Mouse (Mus musculus) midbrain, embryonic 13.5 days (tissue): ENCODE measurements at regions not wholly inside any gene's neighbourhood (a gene's known extent, or its start where the extent isn't known, plus 50 kb on each side); places are given as distances from the start of the nearest gene placed in this dataset.

ENCODE experiments used
- ATAC-seq: fragments of 200-750 bp; cut with Nextera tagmentation; 2 replicates; pipeline ENCODE4 v1.8.0; 2017; ENCODE audit warnings: mild to moderate bottlenecking, moderate TSS enrichment, moderate library complexity
- H3K27ac ChIP-seq: fragments of 300-500 bp; sonication (generic); 2 replicates; pipeline ENCODE4 v1.5.1; 2015; ENCODE audit warnings: inconsistent platforms, mild to moderate bottlenecking, moderate library complexity
- H3K27me3 ChIP-seq: fragments of 300-500 bp; sonication (generic); 2 replicates; pipeline ENCODE4 v1.6.1; 2015; ENCODE audit warnings: mild to moderate bottlenecking, inconsistent platforms
- H3K36me3 ChIP-seq: fragments of 300-500 bp; sonication (generic); 2 replicates; pipeline ENCODE4 v1.6.1; 2015; ENCODE audit warnings: mild to moderate bottlenecking, inconsistent platforms
- H3K4me1 ChIP-seq: fragments of 300-500 bp; sonication (generic); replicated peaks from 2 replicates; pipeline ENCODE4 v1.6.1; 2015; ENCODE audit warnings: inconsistent platforms
- H3K4me2 ChIP-seq: fragments of 300-500 bp; sonication (generic); replicated peaks from 2 replicates; pipeline ENCODE4 v1.6.1; 2015; ENCODE audit warnings: moderate library complexity, mild to moderate bottlenecking, inconsistent platforms
- H3K4me3 ChIP-seq: fragments of 300-500 bp; sonication (generic); replicated peaks from 2 replicates; pipeline ENCODE4 v1.5.1; 2015; ENCODE audit warnings: mild to moderate bottlenecking, inconsistent platforms
- H3K9ac ChIP-seq: fragments of 300-500 bp; sonication (generic); replicated peaks from 2 replicates; pipeline ENCODE4 v1.6.1; 2015; ENCODE audit warnings: mild to moderate bottlenecking, inconsistent platforms
- H3K9me3 ChIP-seq: fragments of 300-500 bp; sonication (generic); 2 replicates; pipeline ENCODE4 v1.6.1; 2016; ENCODE audit warnings: mild to moderate bottlenecking, inconsistent platforms
- WGBS: fragments of 180-500 bp; shearing (Covaris S2); methylation state at CpG from one replicate; pipeline ENCODE4 v1.1.7; 2015; 5-methylcytosine and 5-hydroxymethylcytosine counted together

DNA sequence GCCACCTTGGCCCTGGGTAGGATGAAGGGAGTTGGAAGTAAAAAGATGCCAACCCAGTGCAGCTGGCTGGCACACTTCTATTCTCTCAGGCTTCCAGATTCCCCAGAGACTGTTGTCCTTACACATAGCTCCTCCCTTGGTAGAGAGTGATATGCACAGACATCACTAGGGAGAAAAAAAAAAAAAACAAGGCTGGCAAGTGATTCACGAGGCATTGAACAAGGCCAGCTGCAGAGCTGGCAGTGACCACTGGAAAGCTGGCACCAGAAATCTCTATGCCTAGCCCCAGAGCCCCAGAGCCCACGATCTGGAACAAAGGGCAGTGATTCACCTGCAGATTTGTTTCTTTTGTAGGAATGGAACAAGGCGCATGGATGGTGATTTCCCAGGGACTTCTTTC, 249.7 kb downstream of the H2al1j start:
- ATAC-seq = no peak
- Histone ChIP-seq H3K9ac (no peak overlapping the region), H3K27ac (no peak overlapping the region), H3K4me1 (no peaks in the 10 kb centered on the region), H3K27me3 (no peaks in the 10 kb centered on the region; the same call in 1 of the 2 replicates), H3K36me3 (no peaks in the 10 kb centered on the region), H3K4me2 (no peak overlapping the region), H3K4me3 (no peak overlapping the region), H3K9me3 (no peaks in the 10 kb centered on the region)
- 76% methylated on average over 3 of the region's 3 CpGs for WGBS

DNA sequence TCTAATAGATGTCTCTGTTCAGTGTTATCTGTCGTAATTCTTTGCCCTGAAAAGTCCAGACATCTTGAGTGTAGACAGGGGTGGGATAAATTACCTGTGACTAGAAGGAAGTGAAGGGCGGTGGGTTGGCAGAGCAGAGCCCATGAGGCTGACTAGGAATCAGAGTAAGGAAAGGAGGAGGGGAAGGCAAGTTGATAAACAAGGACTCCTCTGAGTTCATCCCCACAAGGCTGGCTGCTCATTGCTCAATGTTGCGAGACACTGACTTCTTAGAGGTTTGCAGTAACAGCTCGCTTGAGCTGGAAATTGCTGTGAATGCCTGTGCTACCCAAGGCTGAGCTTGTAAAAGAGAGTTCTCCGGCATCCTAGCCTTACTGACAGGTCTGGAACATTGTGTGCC, 257.7 kb downstream of the H2al1j start:
- ATAC-seq = no peak
- WGBS = 68% methylated on average over 5 of the region's 5 CpGs
- H3K4me3 ChIP-seq = no peak overlapping the region
- H3K27me3 ChIP-seq = peaks cover 9% of the 10 kb centered on the region; the same call in 1 of the 2 replicates
- H3K27ac ChIP-seq = no peak overlapping the region
- H3K4me2 ChIP-seq = no peak overlapping the region
- H3K9me3 ChIP-seq = no peaks in the 10 kb centered on the region
- H3K36me3 ChIP-seq = no peaks in the 10 kb centered on the region
- H3K9ac ChIP-seq = no peak overlapping the region
- no peaks in the 10 kb centered on the region for H3K4me1 ChIP-seq

DNA sequence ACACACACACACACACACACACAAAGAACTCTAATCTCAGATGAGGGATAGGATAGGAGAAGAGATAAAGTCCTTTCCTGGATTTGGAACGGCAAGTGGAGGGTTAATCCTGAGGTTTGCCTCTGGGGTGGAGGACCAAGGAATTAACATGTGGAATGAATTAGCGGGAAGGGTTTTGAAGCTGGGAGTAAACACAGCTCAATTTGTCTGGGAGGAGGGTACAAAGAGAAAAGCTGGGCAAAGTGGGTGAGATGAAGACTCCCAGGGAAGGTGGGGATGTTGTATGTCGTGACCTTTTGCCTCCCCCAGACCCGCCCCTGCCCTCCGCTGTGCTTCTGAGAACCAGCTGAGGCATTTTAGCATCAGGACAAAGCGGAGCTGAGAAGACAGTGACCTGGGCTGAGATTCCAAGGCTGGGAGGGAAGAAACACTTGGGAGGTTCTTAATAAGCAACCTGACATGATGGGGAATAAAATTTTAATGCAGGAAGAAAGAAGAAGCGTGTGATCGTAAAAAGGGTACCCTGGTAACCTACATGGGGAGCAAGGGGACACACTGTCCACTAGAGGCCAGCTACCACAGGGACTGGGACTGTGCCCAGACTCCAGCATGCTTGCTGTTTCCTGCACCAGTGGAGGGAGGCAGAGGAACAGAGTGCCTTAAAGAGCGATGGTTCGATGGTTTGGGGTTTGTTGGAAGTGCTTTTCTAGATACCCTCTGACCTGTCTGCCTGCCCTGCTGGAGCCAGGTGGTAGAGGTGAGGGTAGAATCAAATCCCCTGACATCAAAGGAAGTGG, 264.0 kb downstream of the H2al1j start:
- Histone ChIP-seq H3K9me3 (no peaks in the 10 kb centered on the region), H3K4me3 (no peak overlapping the region), H3K9ac (no peak overlapping the region), H3K4me1 (peaks cover 6% of the 10 kb centered on the region; the same call in 1 of the 2 replicates), H3K27me3 (peaks cover 13% of the 10 kb centered on the region; the same call in 1 of the 2 replicates), H3K27ac (no peak overlapping the region), H3K4me2 (0 out of 2 replicates have a peak overlapping the region, but pooled peaks have one; percentile 3), H3K36me3 (no peaks in the 10 kb centered on the region)
- peak; percentile 20; the same call in 1 of the 2 replicates for ATAC-seq
- 32% methylated on average over 10 of the region's 10 CpGs for WGBS

- Histone ChIP-seq H3K27me3 (peaks cover 4% of the 10 kb centered on the region; the same call in 1 of the 2 replicates), H3K4me1 (peaks cover 6% of the 10 kb centered on the region; the same call in 1 of the 2 replicates), H3K4me3 (no peak overlapping the region), H3K9me3 (no peaks in the 10 kb centered on the region), H3K4me2 (no peak overlapping the region), H3K9ac (no peak overlapping the region), H3K27ac (no peak overlapping the region), H3K36me3 (no peaks in the 10 kb centered on the region)
- 66% methylated on average over 3 of the region's 3 CpGs for WGBS
- ATAC-seq = no peak
Measured at GRCm38 (mm10) chrX:11594542-11594941, 266.9 kb downstream of the H2al1j start.

DNA sequence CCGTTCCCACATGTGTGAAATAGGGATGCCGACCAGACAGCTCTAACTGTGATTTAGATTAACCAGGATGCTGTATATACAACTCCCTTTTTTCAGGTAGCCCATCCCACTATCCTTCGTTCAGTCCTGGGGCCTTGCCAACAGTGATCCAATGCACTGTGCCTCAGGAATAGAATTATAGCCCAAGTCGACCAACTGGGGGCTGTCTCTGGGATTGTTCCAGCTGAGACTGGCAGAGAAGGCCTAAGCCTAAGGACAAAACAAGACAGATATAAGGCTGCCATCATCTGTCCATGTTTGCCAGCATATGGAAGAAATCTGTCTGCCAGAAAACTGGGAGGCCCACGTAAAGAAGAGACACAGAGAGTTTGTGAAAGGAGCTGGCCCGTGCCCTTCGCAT, 269.9 kb downstream of the H2al1j start:
- ATAC-seq = no peak
- Histone ChIP-seq H3K9ac (no peak overlapping the region), H3K4me3 (no peak overlapping the region), H3K27ac (no peak overlapping the region), H3K27me3 (0 out of 2 replicates have a peak, but pooled peaks cover 4% of the 10 kb centered on the region), H3K36me3 (no peaks in the 10 kb centered on the region), H3K9me3 (no peaks in the 10 kb centered on the region), H3K4me1 (no peaks in the 10 kb centered on the region), H3K4me2 (no peak overlapping the region)
- 87% methylated on average over 7 of the region's 7 CpGs for WGBS

- Histone ChIP-seq H3K4me2 (no peak overlapping the region), H3K4me1 (no peaks in the 10 kb centered on the region), H3K9ac (no peak overlapping the region), H3K27ac (no peak overlapping the region), H3K36me3 (no peaks in the 10 kb centered on the region), H3K27me3 (no peaks in the 10 kb centered on the region), H3K9me3 (no peaks in the 10 kb centered on the region), H3K4me3 (no peak overlapping the region)
- peak; percentile 65; the same call in 1 of the 2 replicates for ATAC-seq
- WGBS = 47% methylated on average over 8 of the region's 8 CpGs
Measured at GRCm38 (mm10) chrX:11614237-11614636, 286.6 kb downstream of the H2al1j start.

DNA sequence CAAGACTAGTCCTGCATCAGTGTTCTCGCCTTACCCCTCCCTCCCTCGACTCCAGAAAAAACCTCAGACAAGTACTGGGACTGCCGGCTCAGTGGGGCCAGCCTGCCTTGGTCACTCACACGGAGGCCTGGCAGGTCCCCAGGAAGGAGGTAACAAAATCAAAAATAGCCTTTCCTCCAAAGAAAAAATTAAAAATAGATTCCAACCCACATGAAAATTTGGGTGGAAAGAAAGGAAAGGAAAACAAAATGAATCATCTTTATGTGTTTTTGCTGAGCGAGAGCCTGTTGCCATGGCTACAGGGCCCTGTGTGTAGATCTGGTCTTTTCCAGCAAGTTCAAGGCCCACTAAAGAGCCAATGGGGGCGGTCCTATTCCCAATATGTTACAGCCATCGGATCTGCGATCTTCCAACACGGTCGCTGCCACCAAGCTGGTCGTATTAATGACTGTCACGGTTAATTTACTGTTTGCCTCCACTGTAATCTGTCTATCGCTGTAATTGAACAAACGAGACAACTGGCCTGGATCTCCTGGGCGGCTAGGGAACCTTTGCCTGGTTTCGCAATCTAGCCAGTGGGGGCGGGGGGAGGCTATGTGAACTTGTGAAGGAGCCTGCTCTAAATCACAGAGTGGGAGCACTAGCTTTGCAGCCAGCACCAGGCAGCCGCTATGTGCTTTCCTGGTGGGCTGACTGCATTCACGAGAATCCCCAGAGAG, 293.6 kb downstream of the H2al1j start:
- no peak overlapping the region for H3K9ac ChIP-seq
- H3K4me3 ChIP-seq = no peak overlapping the region
- no peak overlapping the region for H3K4me2 ChIP-seq
- no peak for ATAC-seq
- H3K9me3 ChIP-seq = no peaks in the 10 kb centered on the region
- no peak overlapping the region; the same call in 1 of the 2 replicates for H3K27ac ChIP-seq
- no peaks in the 10 kb centered on the region for H3K36me3 ChIP-seq
- H3K27me3 ChIP-seq = no peaks in the 10 kb centered on the region; the same call in 1 of the 2 replicates
- 38% methylated on average over 19 of the region's 19 CpGs for WGBS
- H3K4me1 ChIP-seq = peaks cover 15% of the 10 kb centered on the region

GRCm38 (mm10) chrX:11626274-11626878, 298.8 kb downstream of the H2al1j start:
- H3K4me1 ChIP-seq = peaks cover 23% of the 10 kb centered on the region
- no peak overlapping the region for H3K4me3 ChIP-seq
- no peak overlapping the region for H3K27ac ChIP-seq
- H3K27me3 ChIP-seq = peaks cover 14% of the 10 kb centered on the region; the same call in 1 of the 2 replicates
- no peak overlapping the region for H3K9ac ChIP-seq
- WGBS = 31% methylated on average over 10 of the region's 10 CpGs
- 0 out of 2 replicates have a peak overlapping the region, but pooled peaks have one; percentile 11 for H3K4me2 ChIP-seq
- no peaks in the 10 kb centered on the region for H3K36me3 ChIP-seq
- H3K9me3 ChIP-seq = no peaks in the 10 kb centered on the region
- 0 out of 2 replicates have a peak, but pooled peaks have one; percentile 27 for ATAC-seq

DNA sequence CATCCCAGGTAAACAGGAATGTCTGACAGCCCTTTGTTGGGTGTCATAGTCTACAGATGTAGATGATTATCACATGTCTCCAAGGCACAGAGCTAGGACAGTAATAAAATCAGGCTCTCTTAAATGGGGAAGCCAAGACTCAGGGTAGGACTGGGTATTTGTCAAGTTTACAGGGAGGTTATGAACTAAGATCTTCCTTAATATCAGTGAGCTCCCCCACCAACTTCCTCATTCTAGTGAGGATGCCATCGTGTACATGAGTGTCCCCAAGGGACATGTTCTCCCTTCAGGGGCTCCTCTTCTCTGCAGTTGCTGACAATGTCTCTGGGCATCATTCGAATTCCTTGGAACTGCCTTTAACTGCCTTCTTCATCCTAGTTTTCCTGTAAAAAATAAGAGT, 301.7 kb downstream of the H2al1j start:
- no peak overlapping the region for H3K27ac ChIP-seq
- no peaks in the 10 kb centered on the region for H3K36me3 ChIP-seq
- WGBS = 64% methylated on average over 2 of the region's 2 CpGs
- H3K4me3 ChIP-seq = no peak overlapping the region
- peaks cover 29% of the 10 kb centered on the region for H3K4me1 ChIP-seq
- H3K9me3 ChIP-seq = no peaks in the 10 kb centered on the region
- no peak overlapping the region for H3K9ac ChIP-seq
- peaks cover 19% of the 10 kb centered on the region; the same call in 1 of the 2 replicates for H3K27me3 ChIP-seq
- ATAC-seq = no peak
- H3K4me2 ChIP-seq = no peak overlapping the region

DNA sequence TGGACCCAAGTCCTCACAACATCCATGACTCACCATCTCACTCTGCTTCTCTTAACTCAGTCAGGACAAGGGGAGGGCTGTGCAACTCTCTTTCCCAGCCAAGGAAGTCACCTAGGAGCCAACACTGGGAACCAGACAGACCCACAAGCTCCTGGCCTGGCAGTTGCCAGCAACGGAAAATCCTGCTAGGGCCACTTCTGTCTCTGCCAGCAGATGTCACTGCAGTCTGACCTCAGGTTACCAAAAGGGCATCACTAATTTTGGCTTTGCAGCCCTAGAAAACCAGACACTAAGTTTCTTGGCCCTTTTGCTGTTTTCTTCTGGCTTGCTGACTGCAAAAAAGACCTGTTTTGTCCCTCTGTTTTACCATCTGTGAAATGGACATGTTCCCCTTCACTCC, 302.3 kb downstream of the H2al1j start:
- H3K27ac ChIP-seq = no peak overlapping the region
- no peaks in the 10 kb centered on the region for H3K36me3 ChIP-seq
- H3K4me2 ChIP-seq = no peak overlapping the region
- no peak for ATAC-seq
- no peak overlapping the region for H3K4me3 ChIP-seq
- peaks cover 19% of the 10 kb centered on the region; the same call in 1 of the 2 replicates for H3K27me3 ChIP-seq
- H3K9me3 ChIP-seq = no peaks in the 10 kb centered on the region
- peaks cover 29% of the 10 kb centered on the region for H3K4me1 ChIP-seq
- H3K9ac ChIP-seq = no peak overlapping the region
- 19% methylated on average over 1 of the region's 1 CpGs for WGBS

GRCm38 (mm10) chrX:11631186-11631913, 303.7 kb downstream of the H2al1j start:
- WGBS = 16% methylated on average over 14 of the region's 14 CpGs
- Histone ChIP-seq H3K9me3 (no peaks in the 10 kb centered on the region), H3K9ac (no peak overlapping the region), H3K27ac (peak overlapping the region; percentile 51), H3K27me3 (peaks cover 22% of the 10 kb centered on the region; the same call in 1 of the 2 replicates), H3K4me1 (peaks cover 25% of the 10 kb centered on the region), H3K4me2 (peak overlapping the region; percentile 37), H3K36me3 (no peaks in the 10 kb centered on the region), H3K4me3 (0 out of 2 replicates have a peak overlapping the region, but pooled peaks have one; percentile 6)
- peak; percentile 74 for ATAC-seq
